Mouse (Mus musculus) midbrain, embryonic 14.5 days (tissue): Measurements from ENCODE around the gene Cdon. TPM values are rescaled to one million over a fixed set of nuclear protein-coding genes. Genes with fewer than 3 reads are reported as not detected.

Experiments
- ATAC-seq: fragments of 200-750 bp; cut with Nextera tagmentation; 2 replicates; pipeline ENCODE4 v1.8.0; 2017; ENCODE audit warnings: moderate number of reproducible peaks, moderate library complexity; ENCODE audit not compliant: low FRiP score, low TSS enrichment
- DNase-seq: peaks from one replicate; pipeline ENCODE4 v3.0.0-alpha.2; 2015
- H3K27ac ChIP-seq: fragments of 300-500 bp; sonication (generic); replicated peaks from 2 replicates; pipeline ENCODE4 v1.5.1; 2014; ENCODE audit warnings: mild to moderate bottlenecking, low read depth, low read length, moderate library complexity
- H3K27me3 ChIP-seq: fragments of 300-500 bp; sonication (generic); 2 replicates; pipeline ENCODE4 v1.6.1; 2014; ENCODE audit warnings: low read length, control low read depth, mixed read lengths; ENCODE audit not compliant: control insufficient read depth, insufficient read depth
- H3K36me3 ChIP-seq: fragments of 300-500 bp; sonication (generic); 2 replicates; pipeline ENCODE4 v1.6.1; 2014; ENCODE audit warnings: low read length, control low read depth; ENCODE audit not compliant: control insufficient read depth, insufficient read depth
- H3K4me1 ChIP-seq: fragments of 300-500 bp; sonication (generic); 2 replicates; pipeline ENCODE4 v1.6.1; 2014; ENCODE audit warnings: mild to moderate bottlenecking, antibody characterized with exemption, low read length, control low read depth; ENCODE audit not compliant: control insufficient read depth, insufficient read depth
- H3K4me2 ChIP-seq: fragments of 300-500 bp; sonication (generic); 2 replicates; pipeline ENCODE4 v1.6.1; 2014; ENCODE audit warnings: mild to moderate bottlenecking, low read length, moderate library complexity
- H3K4me3 ChIP-seq: fragments of 300-500 bp; sonication (generic); replicated peaks from 2 replicates; pipeline ENCODE4 v1.5.1; 2014; ENCODE audit warnings: low read depth, low read length
- H3K9ac ChIP-seq: fragments of 300-500 bp; sonication (generic); replicated peaks from 2 replicates; pipeline ENCODE4 v1.6.1; 2014; ENCODE audit warnings: mild to moderate bottlenecking, low read length, moderate library complexity
- H3K9me3 ChIP-seq: fragments of 300-500 bp; sonication (generic); 2 replicates; pipeline ENCODE4 v1.6.1; 2016; ENCODE audit warnings: low read length, control low read depth, mixed read lengths; ENCODE audit not compliant: control insufficient read depth
- WGBS: fragments of 180-500 bp; shearing (Covaris S2); extraction: QIAGEN DNeasy Blood & Tissue Kit; methylation state at CpG from one replicate; pipeline ENCODE4 v1.1.7; 2014; 5-methylcytosine and 5-hydroxymethylcytosine counted together
- polyA plus RNA-seq: library from polyadenylated mRNA; unstranded; fragments of >200 nt; fragmentation: Nextera tagmentation; extraction: Ambion mirVana; gene quantifications from 2 replicates; pipeline ENCODE4 v1.2.1, GENCODE M21; 2014

The Cdon gene
- polyA plus RNA-seq, 1 experiment from 2014 or later, result 6.4 TPM

DNA sequence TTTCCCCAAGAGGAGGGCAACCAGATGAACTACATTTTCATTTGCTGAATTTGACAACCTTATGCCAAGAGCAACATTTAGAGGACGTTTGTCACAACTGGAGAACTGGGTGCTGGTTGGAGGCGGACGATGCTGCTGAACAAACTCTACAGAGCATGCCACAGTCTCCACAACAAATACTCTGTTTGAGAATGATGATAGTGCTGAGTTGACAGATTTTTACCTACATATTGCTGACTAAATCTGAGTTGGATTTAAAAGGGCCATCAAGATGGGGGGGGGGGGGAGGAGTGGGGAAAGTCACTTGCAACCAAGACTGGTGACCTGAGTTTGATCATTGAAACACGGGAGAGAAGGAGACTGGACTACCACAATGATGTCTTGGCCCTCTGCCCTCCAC lies 17.4 kb upstream of the Cdon start:
- peaks cover 3% of the 10 kb centered on the region; the same call in 1 of the 2 replicates for H3K27me3 ChIP-seq
- peaks cover 33% of the 10 kb centered on the region for H3K4me1 ChIP-seq
- H3K4me3 ChIP-seq, result no peak overlapping the region
- H3K36me3 ChIP-seq, result no peaks in the 10 kb centered on the region
- 77% methylated on average over 4 of the region's 4 CpGs for WGBS
- H3K27ac ChIP-seq, result no peak overlapping the region
- DNase-seq (no peak), ATAC-seq (no peak)
- H3K4me2 ChIP-seq, result no peak overlapping the region
- no peaks in the 10 kb centered on the region for H3K9me3 ChIP-seq
- no peak overlapping the region for H3K9ac ChIP-seq

- Histone ChIP-seq H3K36me3 (no peaks in the 10 kb centered on the region), H3K4me3 (no peak overlapping the region), H3K27me3 (peaks cover 5% of the 10 kb centered on the region; the same call in 1 of the 2 replicates), H3K27ac (no peak overlapping the region), H3K4me2 (no peak overlapping the region), H3K4me1 (peaks cover 25% of the 10 kb centered on the region), H3K9me3 (no peaks in the 10 kb centered on the region), H3K9ac (no peak overlapping the region)
- ATAC-seq (no peak), DNase-seq (no peak)
- WGBS, result 25% methylated on average over 13 of the region's 13 CpGs
Measured at GRCm38 (mm10) chr9:35405038-35405905, 15.7 kb upstream of the Cdon start.

GRCm38 (mm10) chr9:35411225-35411965 lies 9.5 kb upstream of the Cdon start:
- Histone ChIP-seq H3K4me1 (peaks cover 10% of the 10 kb centered on the region), H3K9me3 (no peaks in the 10 kb centered on the region), H3K27me3 (peaks cover 4% of the 10 kb centered on the region; the same call in 1 of the 2 replicates), H3K27ac (no peak overlapping the region), H3K36me3 (no peaks in the 10 kb centered on the region), H3K9ac (no peak overlapping the region), H3K4me3 (no peak overlapping the region), H3K4me2 (no peak overlapping the region)
- DNase-seq (no peak), ATAC-seq (peak; percentile 43)
- 61% methylated on average over 11 of the region's 11 CpGs for WGBS

DNA sequence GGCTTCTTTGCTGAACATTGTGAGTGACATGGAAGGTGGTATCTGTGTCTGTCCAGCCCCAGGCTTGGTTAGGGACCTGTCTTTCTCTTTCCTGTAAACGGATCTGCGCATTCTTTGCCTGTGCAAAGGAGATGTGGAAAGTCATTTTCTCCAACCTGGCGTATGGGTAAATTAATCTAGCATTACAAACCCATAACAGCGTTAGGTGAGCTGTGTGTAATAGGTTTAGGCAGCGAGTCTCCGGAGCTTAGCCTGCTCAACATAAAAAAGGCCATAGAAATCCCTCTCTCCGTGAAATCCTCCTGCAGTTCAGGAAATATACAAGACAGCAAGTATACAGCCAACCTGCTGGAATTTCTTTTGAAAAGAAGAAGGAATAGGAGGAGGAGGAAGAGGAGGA lies 9.0 kb upstream of the Cdon start:
- H3K9ac ChIP-seq, result no peak overlapping the region
- no peaks in the 10 kb centered on the region for H3K36me3 ChIP-seq
- DNase-seq (no peak), ATAC-seq (peak; percentile 8; the same call in 1 of the 2 replicates)
- H3K9me3 ChIP-seq, result no peaks in the 10 kb centered on the region
- 25% methylated on average over 7 of the region's 7 CpGs for WGBS
- H3K27me3 ChIP-seq, result peaks cover 4% of the 10 kb centered on the region; the same call in 1 of the 2 replicates
- no peak overlapping the region for H3K4me2 ChIP-seq
- H3K27ac ChIP-seq, result no peak overlapping the region
- H3K4me1 ChIP-seq, result peaks cover 10% of the 10 kb centered on the region
- H3K4me3 ChIP-seq, result no peak overlapping the region

DNA sequence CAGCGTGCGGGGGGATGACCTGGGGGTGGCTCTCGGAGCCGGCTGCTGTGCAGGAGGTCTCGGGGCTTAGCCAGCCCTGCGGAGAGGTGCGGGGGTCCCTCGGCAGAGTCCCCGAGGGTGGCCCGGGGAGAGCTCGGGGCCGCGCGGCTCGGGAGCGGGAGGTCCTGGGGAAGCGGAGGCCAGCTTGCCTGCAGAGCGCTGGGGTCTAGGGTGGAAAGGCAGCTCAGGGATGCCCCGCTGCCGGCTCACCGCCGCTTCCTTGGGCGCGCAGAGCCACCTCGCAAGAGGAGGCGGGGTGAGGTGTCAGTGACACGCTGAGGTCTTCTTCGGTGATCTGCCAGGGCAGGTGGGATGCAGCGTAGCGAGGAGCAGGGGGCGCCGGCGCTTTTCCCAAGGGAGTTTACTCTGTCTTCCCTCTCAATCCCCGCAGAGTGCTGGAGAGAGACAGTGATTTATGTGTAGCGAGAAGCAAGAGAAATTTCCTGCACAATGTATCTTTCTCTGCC lies 855 bp downstream of the Cdon start:
- peak; percentile 75 for ATAC-seq
- Histone ChIP-seq H3K27ac (peak overlapping the region; percentile 97), H3K36me3 (no peaks in the 10 kb centered on the region), H3K4me3 (peak overlapping the region; percentile 96), H3K9ac (peak overlapping the region; percentile 95), H3K27me3 (peaks cover 4% of the 10 kb centered on the region), H3K4me1 (peaks cover 33% of the 10 kb centered on the region), H3K9me3 (no peaks in the 10 kb centered on the region), H3K4me2 (peak overlapping the region; percentile 55)
- under 1% methylated on average over 35 of the region's 35 CpGs for WGBS
- DNase-seq, result peak; percentile 80

DNA sequence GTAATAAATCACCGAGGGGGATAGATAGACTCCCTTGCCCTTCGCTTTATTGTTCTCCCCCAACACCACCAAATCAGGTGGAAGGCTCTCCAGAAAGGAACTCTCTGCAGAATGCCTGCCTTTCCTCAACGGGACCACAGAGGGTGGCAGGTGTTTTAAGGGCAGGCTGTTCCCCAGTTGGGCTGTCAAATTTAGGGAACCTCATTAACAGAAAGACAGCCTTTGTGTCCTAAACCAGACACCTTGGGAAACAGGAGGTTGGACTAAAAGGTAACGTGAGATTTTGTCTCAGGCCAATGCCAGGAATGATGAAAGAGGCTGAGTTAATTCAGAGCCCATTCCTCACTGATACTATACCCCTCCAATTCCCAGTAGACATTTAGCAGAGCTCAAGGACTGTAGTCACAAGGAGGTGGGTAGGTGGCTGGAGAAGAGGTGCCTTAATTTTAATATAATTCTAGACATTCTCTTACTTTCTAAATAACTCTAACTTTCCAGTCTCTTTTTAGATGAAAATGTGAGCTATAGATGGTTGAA lies 1.5 kb downstream of the Cdon start:
- H3K9ac ChIP-seq, result peak overlapping the region; percentile 95
- peaks cover 4% of the 10 kb centered on the region for H3K27me3 ChIP-seq
- peaks cover 35% of the 10 kb centered on the region for H3K4me1 ChIP-seq
- H3K4me3 ChIP-seq, result peak overlapping the region; percentile 96
- no peak for DNase-seq
- no peak for ATAC-seq
- no peaks in the 10 kb centered on the region for H3K9me3 ChIP-seq
- peak overlapping the region; percentile 55 for H3K4me2 ChIP-seq
- H3K27ac ChIP-seq, result peak overlapping the region; percentile 97
- 2% methylated on average over 4 of the region's 4 CpGs for WGBS
- H3K36me3 ChIP-seq, result no peaks in the 10 kb centered on the region

- H3K4me1 ChIP-seq, result peaks cover 42% of the 10 kb centered on the region
- no peak overlapping the region; the same call in 1 of the 2 replicates for H3K27ac ChIP-seq
- peaks cover 4% of the 10 kb centered on the region for H3K27me3 ChIP-seq
- peak overlapping the region; percentile 96 for H3K4me3 ChIP-seq
- H3K9ac ChIP-seq, result peak overlapping the region; percentile 36; the same call in 1 of the 2 replicates
- no peaks in the 10 kb centered on the region for H3K36me3 ChIP-seq
- DNase-seq (peak; percentile 57), ATAC-seq (no peak)
- H3K9me3 ChIP-seq, result no peaks in the 10 kb centered on the region
- WGBS, result 2% methylated on average over 4 of the region's 4 CpGs
- H3K4me2 ChIP-seq, result peak overlapping the region; percentile 55
Measured at GRCm38 (mm10) chr9:35423265-35423664, 2.3 kb downstream of the Cdon start.

- Histone ChIP-seq H3K9ac (peak overlapping the region; percentile 21; the same call in 1 of the 2 replicates), H3K9me3 (no peaks in the 10 kb centered on the region), H3K4me2 (peak overlapping the region; percentile 53), H3K4me1 (peaks cover 42% of the 10 kb centered on the region), H3K27ac (peak overlapping the region; percentile 45), H3K27me3 (no peaks in the 10 kb centered on the region), H3K4me3 (peak overlapping the region; percentile 24), H3K36me3 (no peaks in the 10 kb centered on the region)
- peak; percentile 44; the same call in 1 of the 2 replicates for ATAC-seq
- 4% methylated on average over 8 of the region's 8 CpGs for WGBS
- peak; percentile 79 for DNase-seq
Measured at GRCm38 (mm10) chr9:35424671-35425070, 3.7 kb downstream of the Cdon start.
